Comparison of ENCODE assay signal across 14 mouse cellular contexts in genomic region chr5:137455866-137456591, GRCm38 (mm10). TPM values are rescaled to one million over a fixed set of nuclear protein-coding genes. Genes with fewer than 3 reads are reported as not detected.
DNase-seq lines count a peak whose midpoint lies in the region; ATAC-seq lines count a peak whose summit lies in the region.
"Had no signal": no experiment of that assay in that cellular context is flagged by ENCODE, and none has a peak within 500 bp of the region (broad histone marks: within the 10 kb centered on the region; RNA-seq: fewer than 3 reads in every experiment).

No protein-coding gene starts in this region.

- DNase-seq in kidney, adult 9 months: peak; percentile 72
- DNase-seq in liver, embryonic 13.5 days: no peak
- peak; percentile 78 for DNase-seq in lung, postnatal 36 days
- DNase-seq in thymus, postnatal 0 days (ENCODE audit: low spot score): no peak
- DNase-seq in thymus, postnatal 25 days: no peak
- no peak for DNase-seq in left cerebral cortex, adult 11 months (ENCODE audit: low spot score)
- DNase-seq in layer of hippocampus, adult 9-10 months (ENCODE audit: low spot score): no peak
- DNase-seq: adrenal gland, adult 8-10 months; cerebellum, adult 11 months; gastrocnemius, postnatal 25 days; heart, postnatal 14 days had no signal

- 0 out of 2 replicates have a peak, but pooled peaks have one; percentile 50 for ATAC-seq in common myeloid progenitor, adult 5-6 weeks (replicated peaks; ENCODE audit: low read depth, poor library complexity, severe bottlenecking)
- ATAC-seq in liver, embryonic 13.5 days (ENCODE audit: low read depth): peak; percentile 71
- ATAC-seq: forebrain, embryonic 13.5 days had no signal

- 47% methylated on average over 7 of the region's 7 CpGs for WGBS in liver, embryonic 13.5 days (ENCODE audit: insufficient replicate concordance)

- H3K4me1 ChIP-seq in liver, embryonic 13.5 days (replicated peaks): 0 out of 2 replicates have a peak, but pooled peaks cover 4% of the 10 kb centered on the region
- H3K4me1 ChIP-seq: embryonic facial prominence, embryonic 10.5 days; forebrain, embryonic 13.5 days had no signal

- H3K4me3 ChIP-seq in liver, embryonic 13.5 days (replicated peaks): no peak overlapping the region
- H3K4me3 ChIP-seq: embryonic facial prominence, embryonic 10.5 days; forebrain, embryonic 13.5 days had no signal

- no peak overlapping the region for H3K4me2 ChIP-seq in liver, embryonic 13.5 days
- H3K4me2 ChIP-seq: forebrain, embryonic 13.5 days had no signal

- H3K9me3 ChIP-seq in liver, embryonic 13.5 days (replicated peaks): no peaks in the 10 kb centered on the region
- H3K9me3 ChIP-seq: embryonic facial prominence, embryonic 10.5 days; forebrain, embryonic 13.5 days had no signal

- no peak overlapping the region for H3K27ac ChIP-seq in liver, embryonic 13.5 days
- H3K27ac ChIP-seq: embryonic facial prominence, embryonic 10.5 days; forebrain, embryonic 13.5 days had no signal

- no peaks in the 10 kb centered on the region for H3K36me3 ChIP-seq in liver, embryonic 13.5 days
- H3K36me3 ChIP-seq: embryonic facial prominence, embryonic 10.5 days had no signal

- H3K9ac ChIP-seq in liver, embryonic 13.5 days: no peak overlapping the region
- H3K9ac ChIP-seq: forebrain, embryonic 13.5 days had no signal

- H3K27me3 ChIP-seq in liver, embryonic 13.5 days: no peaks in the 10 kb centered on the region
- H3K27me3 ChIP-seq: forebrain, embryonic 13.5 days had no signal

RNA-seq across cellular contexts. Expression of gene Zan, which starts 20.8 kb away (rescaled TPM):
- 0.10 and 0.37 TPM in 2 replicates for total RNA-seq in common myeloid progenitor, adult 5-6 weeks (2017)
- polyA plus RNA-seq in liver, embryonic 13.5 days (2015; fragmentation: Nextera tagmentation; extraction: Ambion mirVana): 0.12 and 0.16 TPM in 2 replicates
- 0.01 and 0.08 TPM in 2 replicates for polyA plus RNA-seq in thymus, postnatal 0 days (2015; fragmentation: Nextera tagmentation; extraction: Ambion mirVana)
- total RNA-seq: adrenal gland, adult 8-10 months had no signal

RNA-seq across cellular contexts. Expression of gene Pop7, which starts 46.3 kb away (rescaled TPM):
- total RNA-seq in common myeloid progenitor, adult 5-6 weeks (2017): 21.6 and 38.0 TPM in 2 replicates
- 45.7 and 46.1 TPM in 2 replicates for polyA plus RNA-seq in liver, embryonic 13.5 days (2015; fragmentation: Nextera tagmentation; extraction: Ambion mirVana)
- 84.6 and 90.0 TPM in 2 replicates for polyA plus RNA-seq in thymus, postnatal 0 days (2015; fragmentation: Nextera tagmentation; extraction: Ambion mirVana)

Comparison
In these comparisons a context has a peak if more than half of its experiments do, and no peak if none do; other contexts are left out.
1. DNase-seq: peak in kidney, adult 9 months (single experiment) and lung, postnatal 36 days (single experiment); none in liver, embryonic 13.5 days (single experiment), thymus, postnatal 0 days (single experiment), thymus, postnatal 25 days (single experiment), left cerebral cortex, adult 11 months (single experiment) and layer of hippocampus, adult 9-10 months (single experiment).